Mouse (Mus musculus) telencephalon, adult 2 months (tissue): Measurements from ENCODE around the gene Cep68.

Experiments
- DNase-seq: peaks from one replicate; pipeline ENCODE4 v3.0.0-alpha.2; 2011; ENCODE audit warnings: low read depth, low spot score

Gene Cep68

DNA sequence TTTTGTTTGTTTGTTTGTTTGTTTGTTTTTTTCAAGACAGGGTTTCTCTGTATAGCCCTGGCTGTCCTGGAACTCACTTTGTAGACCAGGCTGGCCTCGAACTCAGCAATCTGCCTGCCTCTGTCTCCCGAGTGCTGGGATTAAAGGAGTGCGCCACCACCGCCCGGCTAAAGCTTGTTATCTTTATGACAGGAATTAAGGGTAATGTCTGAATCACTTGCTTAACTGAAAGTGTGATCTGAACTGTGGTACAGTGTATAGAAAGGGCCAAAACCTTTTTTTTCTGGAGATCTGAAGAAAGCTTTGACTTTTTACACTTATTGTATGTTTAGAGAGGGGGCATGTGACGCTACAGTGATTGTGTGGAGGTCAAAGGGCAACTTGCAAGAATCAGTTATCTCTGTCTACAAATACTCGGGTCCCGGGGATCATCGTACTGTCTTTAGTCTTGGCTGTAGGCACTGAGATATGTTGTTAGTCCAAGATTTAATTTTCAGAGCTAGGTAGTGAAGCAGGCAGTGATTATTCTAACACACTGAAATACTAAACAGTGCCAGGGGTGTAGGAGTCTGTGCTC, 44.3 kb downstream of the Cep68 start:
- DNase-seq = no peak

DNA sequence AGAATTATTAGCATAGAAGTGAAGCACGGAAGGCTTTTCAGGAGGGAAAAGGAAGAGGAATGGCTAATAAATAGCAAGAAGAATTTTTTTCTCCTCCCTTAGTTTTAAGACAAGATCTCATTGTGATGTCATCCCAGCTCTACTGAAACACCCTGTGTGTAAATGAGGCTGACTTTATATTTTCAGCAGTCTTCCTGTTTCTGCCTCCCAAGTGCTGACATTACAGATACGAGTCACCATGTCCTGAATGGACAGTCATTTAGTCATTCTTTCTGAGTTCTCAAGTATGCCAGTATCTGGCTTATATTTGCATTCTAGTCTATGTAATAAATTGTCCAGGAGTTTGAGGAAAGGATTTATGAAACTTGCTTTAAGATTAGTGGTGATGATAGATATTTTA, 44.9 kb downstream of the Cep68 start:
- DNase-seq = no peak

DNA sequence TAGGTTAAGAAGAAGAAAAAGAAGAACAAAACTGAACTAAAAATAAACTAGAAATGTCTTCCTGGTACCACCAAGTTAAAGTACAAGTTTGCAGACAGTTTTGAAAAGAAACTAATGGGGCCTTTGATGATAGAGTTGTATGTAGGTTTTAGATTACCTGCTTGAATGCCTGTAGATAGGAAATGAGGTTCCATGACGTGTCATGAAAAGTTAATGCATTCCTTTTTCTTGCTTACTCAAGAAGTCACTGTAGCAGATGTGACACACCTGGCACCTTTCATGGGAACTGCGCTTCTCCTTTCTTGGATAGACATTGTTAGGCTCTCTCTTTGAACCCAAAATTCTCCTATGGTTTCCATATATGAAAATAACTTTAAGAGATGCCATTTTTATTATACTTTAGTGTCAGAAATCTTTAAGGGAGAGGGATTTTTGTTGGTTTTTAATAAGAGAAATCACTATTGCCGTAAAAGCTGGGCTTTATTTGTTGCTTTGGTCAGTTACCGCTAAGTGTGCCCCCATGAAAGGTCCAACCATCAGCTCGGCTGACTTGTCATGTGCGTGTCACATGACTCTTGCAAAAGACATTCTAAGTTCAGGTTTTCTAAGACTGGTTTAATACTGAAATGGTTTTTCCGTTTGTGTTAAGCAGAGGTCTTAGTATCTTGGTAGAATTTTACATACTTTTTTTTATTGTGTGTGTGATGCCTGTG, 46.8 kb downstream of the Cep68 start:
- no peak for DNase-seq

DNA sequence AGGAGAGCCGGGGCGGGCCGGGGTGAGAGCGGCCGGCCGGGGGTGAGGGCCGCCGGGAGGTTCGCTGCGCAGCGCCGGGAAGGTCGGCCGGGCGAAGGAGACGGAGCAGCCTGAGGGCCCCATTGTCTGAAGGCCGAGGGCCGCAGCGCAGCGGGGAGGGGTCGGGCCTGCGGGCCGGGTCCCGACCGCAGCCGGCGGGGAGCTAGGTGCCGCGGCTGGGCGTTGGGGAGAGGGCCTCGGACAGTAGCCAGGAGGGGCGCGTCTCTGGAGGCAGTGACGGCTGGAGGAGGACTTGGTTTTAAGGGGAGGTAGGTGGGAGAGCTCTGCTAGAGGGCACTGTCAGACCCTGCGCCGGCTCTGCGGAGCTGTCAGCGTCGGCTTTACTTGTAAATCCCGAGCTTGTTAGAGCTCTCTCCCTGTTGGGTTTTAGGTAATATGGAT, 47.5 kb downstream of the Cep68 start:
- DNase-seq = peak; percentile 23

DNA sequence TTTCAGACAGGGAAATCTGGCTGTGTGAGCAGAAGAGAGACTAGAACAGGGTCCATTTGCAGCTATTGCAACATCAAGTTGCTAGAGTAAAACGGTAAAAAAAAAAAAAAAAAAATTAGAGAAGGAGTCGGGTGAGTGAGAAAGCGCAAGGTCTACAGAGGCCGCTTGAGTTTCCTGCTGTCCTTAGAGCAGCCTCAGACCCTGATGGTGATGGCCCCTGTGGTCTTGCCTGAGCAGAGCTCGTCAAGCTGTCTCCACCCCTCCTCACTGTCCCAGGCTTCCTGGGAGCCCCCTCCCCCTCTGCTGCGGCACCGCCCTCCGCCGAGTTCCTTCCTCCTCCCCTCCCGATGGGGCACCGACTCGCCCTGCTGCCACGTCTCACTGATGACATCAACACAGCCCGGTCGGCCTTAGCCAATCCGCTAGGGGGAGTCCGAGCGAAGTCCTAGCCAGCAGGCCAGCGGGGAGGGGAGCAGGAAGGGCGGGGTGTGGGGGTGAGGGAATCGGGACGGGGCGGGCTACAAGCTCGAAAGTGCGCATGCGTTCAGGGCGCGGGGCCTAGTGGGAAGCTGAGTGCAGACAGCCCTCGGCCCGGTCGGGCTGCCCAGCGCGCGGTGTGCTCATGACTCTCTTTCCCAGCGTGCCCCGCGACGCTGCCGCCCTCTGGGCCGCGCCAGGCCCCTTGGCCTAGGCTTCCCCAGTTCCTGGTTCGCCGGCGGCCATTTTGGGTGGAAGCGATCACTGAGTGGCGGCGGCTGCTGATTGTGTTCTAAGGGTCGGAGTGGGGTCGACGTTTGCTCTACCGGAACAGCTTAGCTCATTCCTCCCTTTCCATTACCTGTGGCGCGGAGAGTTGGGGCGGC, 48.3 kb downstream of the Cep68 start, which contains the start of gene Rab1a:
Rab1a (plus strand) TSS at position 720 of the 863 bp plus-strand sequence.
- DNase-seq = peak; percentile 99

DNA sequence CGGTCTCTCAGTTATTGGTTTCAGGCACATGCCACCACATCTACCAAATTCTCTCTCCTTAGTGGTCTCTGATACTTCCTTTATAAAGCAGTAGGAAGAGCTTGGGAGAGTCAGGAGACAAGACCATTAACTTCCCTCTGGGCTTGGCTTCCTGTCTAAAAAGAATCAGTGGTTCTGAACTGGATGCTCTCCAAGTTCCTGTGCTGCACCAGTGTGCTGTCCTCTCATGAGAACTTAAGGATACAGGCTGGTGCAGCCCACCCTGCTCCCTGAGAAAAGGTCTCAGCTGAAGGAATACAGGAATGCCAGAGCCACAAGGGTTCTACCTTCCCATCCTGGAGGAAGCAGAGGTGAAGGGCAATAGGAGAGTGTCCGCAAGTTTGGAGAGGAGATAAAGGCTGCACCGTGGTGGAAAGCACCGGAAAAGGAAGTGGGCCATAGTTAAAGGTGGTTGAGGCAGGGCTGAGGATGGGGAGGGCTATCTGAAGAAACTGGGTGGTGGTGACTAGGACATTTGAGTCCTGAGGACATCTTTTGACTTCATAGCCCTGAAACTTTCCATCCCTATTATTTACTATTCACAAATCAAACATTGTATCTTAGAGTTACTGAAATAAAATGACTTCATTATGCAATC, 56.0 kb downstream of the Cep68 start:
- no peak for DNase-seq

DNA sequence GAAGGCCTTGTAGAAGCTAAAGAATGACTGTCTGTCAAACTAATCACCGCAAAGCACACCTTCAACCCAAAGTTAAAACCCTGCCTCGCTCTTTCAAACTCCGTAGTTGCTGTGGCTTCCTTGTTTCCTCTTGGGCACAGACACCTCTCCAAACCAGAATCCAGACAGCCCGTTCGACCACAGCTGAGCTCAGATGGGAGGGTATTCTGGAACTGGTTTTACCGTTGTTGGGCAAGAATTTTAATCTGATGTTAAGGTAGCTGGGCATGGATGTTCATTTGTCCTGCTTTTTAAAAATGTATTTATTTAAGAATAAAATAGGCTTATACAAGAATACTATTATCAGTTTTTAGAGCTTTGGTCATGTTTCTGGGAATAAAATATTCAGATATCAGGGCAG, 62.0 kb downstream of the Cep68 start:
- no peak for DNase-seq
